Mouse (Mus musculus): ENCODE data around the gene Fam172a. TPM values are rescaled to one million over a fixed set of nuclear protein-coding genes. Genes with fewer than 3 reads are reported as not detected.
A peak's percentile ranks its signal among the peaks of the same experiment; 100 is the strongest.

Fam172a gene
- total and polyA plus RNA-seq, 2 experiments = 2.9 to 9.6 TPM

- no peak for DNase-seq (ENCODE audit: extremely low read depth, low read depth, low spot score)
Observed at GRCm38 (mm10) chr13:78197819-78198390, 496.1 kb downstream of the Fam172a start.

GRCm38 (mm10) chr13:78198391-78198870 lies 496.6 kb downstream of the Fam172a start:
- Histone ChIP-seq H3K27me3 (ENCODE audit: control insufficient read depth, insufficient read depth, low read length) (peaks cover 25% of the 10 kb centered on the region), H3K36me3 (ENCODE audit: control insufficient read depth, insufficient read depth, low read length) (no peaks in the 10 kb centered on the region)
- no peak for TF ChIP-seq POLR2A (IDR thresholded peaks at IDR 0.05; ENCODE audit: extremely low read depth, insufficient read depth, low read length)
- TF ChIP-seq CTCF (IDR thresholded peaks at IDR 0.05; ENCODE audit: low read depth, low read length) = no peak

More at GRCm38 (mm10) chr13:78197819-78198390, 496.1 kb downstream of the Fam172a start:
- TF ChIP-seq CTCF (IDR thresholded peaks at IDR 0.05; ENCODE audit: low read depth, low read length) (no peak), POLR2A (IDR thresholded peaks at IDR 0.05; ENCODE audit: extremely low read depth, insufficient read depth, low read length) (no peak)
- Histone ChIP-seq H3K4me1 (ENCODE audit: control insufficient read depth, insufficient read depth, low read length) (no peaks in the 10 kb centered on the region; the same call in 1 of the 2 replicates), H3K36me3 (ENCODE audit: control insufficient read depth, insufficient read depth, low read length) (no peaks in the 10 kb centered on the region), H3K27ac (replicated peaks; ENCODE audit: insufficient read depth, low read depth, low read length) (no peak overlapping the region), H3K79me2 (ENCODE audit: control insufficient read depth, insufficient read depth, low read length) (0 out of 2 replicates have a peak, but pooled peaks cover 3% of the 10 kb centered on the region), H3K9ac (ENCODE audit: low read depth, low read length) (peak overlapping the region; percentile 23), H3K27me3 (ENCODE audit: control insufficient read depth, insufficient read depth, low read length) (peaks cover 21% of the 10 kb centered on the region), H3K4me3 (ENCODE audit: insufficient read depth, low read depth, low read length) (peak overlapping the region; percentile 47)
- 5% methylated on average over 29 of the region's 33 CpGs for WGBS

DNA sequence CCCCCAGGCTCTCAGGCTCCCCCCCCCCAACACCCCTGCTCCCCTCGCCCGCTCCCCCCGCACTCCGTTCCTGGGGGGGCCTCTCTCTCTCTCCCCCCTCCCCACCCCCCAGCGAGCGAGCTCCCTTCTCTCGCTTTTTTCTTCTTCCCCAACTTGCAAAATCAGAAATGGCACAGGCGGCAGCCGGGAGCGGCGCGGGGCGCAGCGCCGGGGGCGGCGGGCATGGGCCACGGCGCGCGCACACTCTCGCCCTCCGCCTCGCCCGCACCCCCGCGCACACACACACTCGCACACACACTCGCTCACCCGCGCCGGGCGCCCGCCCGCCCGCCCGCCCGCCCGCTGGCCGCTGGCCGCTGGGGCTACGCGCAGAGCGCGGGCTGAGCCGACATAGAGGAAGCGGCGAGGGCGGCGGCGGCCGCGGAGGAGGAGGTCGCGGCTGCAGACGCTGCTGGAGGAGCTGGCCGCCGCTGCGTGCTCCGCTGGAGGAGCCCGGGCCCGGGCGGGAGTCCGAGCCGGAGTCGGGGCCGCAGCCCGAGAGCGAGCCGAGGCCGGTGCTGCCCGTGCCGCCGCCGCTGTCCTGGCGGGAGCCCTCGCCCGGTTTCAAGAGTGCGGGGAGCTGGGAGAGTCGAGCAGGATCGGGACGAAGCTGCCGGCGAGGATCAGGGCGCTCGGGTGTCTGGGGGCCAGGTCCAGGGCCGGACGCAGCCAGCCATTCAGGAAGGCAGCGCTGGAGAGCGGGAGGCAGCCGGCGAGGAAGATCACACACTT lies 497.2 kb downstream of the Fam172a start:
- under 1% methylated on average over 87 of the region's 92 CpGs for WGBS

More at GRCm38 (mm10) chr13:78198391-78198870, 496.6 kb downstream of the Fam172a start:
- Histone ChIP-seq H3K9ac (ENCODE audit: low read depth, low read length) (peak overlapping the region; percentile 23), H3K27ac (replicated peaks; ENCODE audit: insufficient read depth, low read depth, low read length) (no peak overlapping the region), H3K4me1 (ENCODE audit: control insufficient read depth, insufficient read depth, low read length) (no peaks in the 10 kb centered on the region; the same call in 1 of the 2 replicates), H3K4me3 (ENCODE audit: insufficient read depth, low read depth, low read length) (peak overlapping the region; percentile 67), H3K79me2 (ENCODE audit: control insufficient read depth, insufficient read depth, low read length) (0 out of 2 replicates have a peak, but pooled peaks cover 3% of the 10 kb centered on the region)
- WGBS = 2% methylated on average over 42 of the region's 63 CpGs
- no peak for DNase-seq (ENCODE audit: extremely low read depth, low read depth, low spot score)

DNA sequence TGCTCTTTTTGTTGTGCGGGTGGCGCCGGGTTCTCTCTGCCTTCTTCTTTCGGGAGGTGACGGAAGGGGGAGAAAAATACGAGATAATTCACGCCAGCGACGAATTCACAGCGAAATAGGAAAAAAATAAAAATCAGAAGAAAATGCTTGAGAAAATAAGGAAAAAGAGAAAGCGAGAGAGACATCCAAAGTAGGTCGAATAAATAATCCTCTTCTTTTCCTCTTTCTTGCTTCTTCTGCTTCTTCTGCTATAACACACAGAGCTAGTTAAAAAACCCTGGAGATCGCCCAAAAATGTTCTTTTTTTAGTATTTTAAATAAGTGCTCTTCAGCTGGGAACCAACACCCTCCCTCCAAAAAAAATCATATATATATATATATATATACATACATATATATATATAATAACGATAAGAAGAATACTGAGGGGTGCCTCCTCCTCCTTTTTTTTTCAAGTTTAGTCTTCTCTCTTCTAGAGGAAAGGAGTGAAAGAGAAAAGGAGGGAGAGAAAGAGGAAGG lies 497.9 kb downstream of the Fam172a start, which contains the start of gene Nr2f1:
Gene Nr2f1, minus strand, starts transcription at position 116 of the 519 bp plus-strand sequence.
- H3K4me1 ChIP-seq (ENCODE audit: control insufficient read depth, insufficient read depth, low read length) = no peaks in the 10 kb centered on the region
- 0 out of 2 replicates have a peak, but pooled peaks cover 2% of the 10 kb centered on the region for H3K79me2 ChIP-seq (ENCODE audit: control insufficient read depth, insufficient read depth, low read length)
- peak within 1 kb of the TSS; percentile 67 for H3K4me3 ChIP-seq (ENCODE audit: insufficient read depth, low read depth, low read length)
- H3K27me3 ChIP-seq (ENCODE audit: control insufficient read depth, insufficient read depth, low read length) = peaks cover 25% of the 10 kb centered on the region
- peak within 1 kb of the TSS; percentile 81 for H3K27ac ChIP-seq (replicated peaks; ENCODE audit: insufficient read depth, low read depth, low read length)
- peak within 1 kb of the TSS; percentile 83 for H3K9ac ChIP-seq (ENCODE audit: low read depth, low read length)
- no peak for DNase-seq (ENCODE audit: extremely low read depth, low read depth, low spot score)
- WGBS = 1% methylated on average over 14 of the region's 14 CpGs
- H3K36me3 ChIP-seq (ENCODE audit: control insufficient read depth, insufficient read depth, low read length) = no peaks in the 10 kb centered on the region
- TF ChIP-seq CTCF (IDR thresholded peaks at IDR 0.05; ENCODE audit: low read depth, low read length) (no peak), POLR2A (IDR thresholded peaks at IDR 0.05; ENCODE audit: extremely low read depth, insufficient read depth, low read length) (no peak)

More for the DNA sequence above, 497.2 kb downstream of the Fam172a start:
- peak overlapping the region; percentile 67 for H3K4me3 ChIP-seq (ENCODE audit: insufficient read depth, low read depth, low read length)
- H3K27me3 ChIP-seq (ENCODE audit: control insufficient read depth, insufficient read depth, low read length) = peaks cover 27% of the 10 kb centered on the region
- peak overlapping the region; percentile 83 for H3K9ac ChIP-seq (ENCODE audit: low read depth, low read length)
- no peaks in the 10 kb centered on the region for H3K36me3 ChIP-seq (ENCODE audit: control insufficient read depth, insufficient read depth, low read length)
- peak overlapping the region; percentile 81 for H3K27ac ChIP-seq (replicated peaks; ENCODE audit: insufficient read depth, low read depth, low read length)
- H3K79me2 ChIP-seq (ENCODE audit: control insufficient read depth, insufficient read depth, low read length) = 0 out of 2 replicates have a peak, but pooled peaks cover 3% of the 10 kb centered on the region
- TF ChIP-seq POLR2A (IDR thresholded peaks at IDR 0.05; ENCODE audit: extremely low read depth, insufficient read depth, low read length) (no peak), CTCF (IDR thresholded peaks at IDR 0.05; ENCODE audit: low read depth, low read length) (no peak)
- DNase-seq (ENCODE audit: extremely low read depth, low read depth, low spot score) = no peak
- no peaks in the 10 kb centered on the region; the same call in 1 of the 2 replicates for H3K4me1 ChIP-seq (ENCODE audit: control insufficient read depth, insufficient read depth, low read length)

- peaks cover 18% of the 10 kb centered on the region for H3K27me3 ChIP-seq (ENCODE audit: control insufficient read depth, insufficient read depth, low read length)
- DNase-seq (ENCODE audit: extremely low read depth, low read depth, low spot score) = peak; percentile 30
Observed at GRCm38 (mm10) chr13:78200407-78200806, 498.6 kb downstream of the Fam172a start.

More at GRCm38 (mm10) chr13:78200407-78200806, 498.6 kb downstream of the Fam172a start:
- Histone ChIP-seq H3K4me3 (ENCODE audit: insufficient read depth, low read depth, low read length) (peak overlapping the region; percentile 31; the same call in 1 of the 2 replicates), H3K27ac (replicated peaks; ENCODE audit: insufficient read depth, low read depth, low read length) (no peak overlapping the region), H3K79me2 (ENCODE audit: control insufficient read depth, insufficient read depth, low read length) (no peaks in the 10 kb centered on the region), H3K9ac (ENCODE audit: low read depth, low read length) (no peak overlapping the region), H3K4me1 (ENCODE audit: control insufficient read depth, insufficient read depth, low read length) (no peaks in the 10 kb centered on the region), H3K36me3 (ENCODE audit: control insufficient read depth, insufficient read depth, low read length) (no peaks in the 10 kb centered on the region)
- TF ChIP-seq POLR2A (IDR thresholded peaks at IDR 0.05; ENCODE audit: extremely low read depth, insufficient read depth, low read length) = no peak
- TF ChIP-seq CTCF (IDR thresholded peaks at IDR 0.05; ENCODE audit: low read depth, low read length) = no peak
- WGBS = 0% methylated on average over 9 of the region's 9 CpGs

Data from liver, adult 2 months (tissue).